Mouse (Mus musculus) midbrain, postnatal 0 days (tissue): Measurements from ENCODE around the gene Usp49. TPM values are rescaled to one million over a fixed set of nuclear protein-coding genes. Genes with fewer than 3 reads are reported as not detected.

Experiments used
- ATAC-seq: fragments of 200-750 bp; cut with Nextera tagmentation; 2 replicates; pipeline ENCODE4 v1.8.0; 2017; ENCODE audit warnings: moderate number of reproducible peaks, mild to moderate bottlenecking, moderate TSS enrichment, moderate library complexity; ENCODE audit not compliant: low FRiP score
- DNase-seq: peaks from one replicate; pipeline ENCODE4 v3.0.0-alpha.2; 2015; ENCODE audit warnings: low spot score
- H3K27ac ChIP-seq: fragments of 300-500 bp; sonication (generic); 2 replicates; pipeline ENCODE4 v1.5.1; 2014; ENCODE audit warnings: low read depth, mild to moderate bottlenecking, low read length, mixed read lengths
- H3K27me3 ChIP-seq: fragments of 300-500 bp; sonication (generic); 2 replicates; pipeline ENCODE4 v1.6.1; 2014; ENCODE audit warnings: low read length, control low read depth, mixed read lengths; ENCODE audit not compliant: insufficient read depth
- H3K36me3 ChIP-seq: fragments of 300-500 bp; sonication (generic); 2 replicates; pipeline ENCODE4 v1.6.1; 2014; ENCODE audit warnings: low read length, control low read depth, mixed read lengths; ENCODE audit not compliant: insufficient read depth
- H3K4me1 ChIP-seq: fragments of 300-500 bp; sonication (generic); 2 replicates; pipeline ENCODE4 v1.6.1; 2014; ENCODE audit warnings: mild to moderate bottlenecking, control low read depth, antibody characterized with exemption, low read length, mixed read lengths; ENCODE audit not compliant: insufficient read depth
- H3K4me2 ChIP-seq: fragments of 300-500 bp; sonication (generic); 2 replicates; pipeline ENCODE4 v1.6.1; 2014; ENCODE audit warnings: low read depth, mild to moderate bottlenecking, low read length, mixed read lengths; ENCODE audit not compliant: poor library complexity, severe bottlenecking
- H3K4me3 ChIP-seq: fragments of 300-500 bp; sonication (generic); 2 replicates; pipeline ENCODE4 v1.5.1; 2014; ENCODE audit warnings: low read depth, mild to moderate bottlenecking, low read length, moderate library complexity
- H3K9ac ChIP-seq: fragments of 300-500 bp; sonication (generic); replicated peaks from 2 replicates; pipeline ENCODE4 v1.6.1; 2014; ENCODE audit warnings: mild to moderate bottlenecking, low read length, moderate library complexity, mixed read lengths; ENCODE audit not compliant: poor library complexity, severe bottlenecking
- H3K9me3 ChIP-seq: fragments of 300-500 bp; sonication (generic); 2 replicates; pipeline ENCODE4 v1.6.1; 2016; ENCODE audit warnings: low read length, control low read depth
- CTCF ChIP-seq: IDR thresholded peaks from 2 replicates; pipeline ENCODE4 v1.5.1; 2016; ENCODE audit warnings: antibody characterized with exemption, mild to moderate bottlenecking
- WGBS: fragments of 180-500 bp; shearing (Covaris S2); extraction: QIAGEN DNeasy Blood & Tissue Kit; methylation state at CpG from one replicate; pipeline ENCODE4 v1.1.7; 2014; 5-methylcytosine and 5-hydroxymethylcytosine counted together
- polyA plus RNA-seq: library from polyadenylated mRNA; unstranded; fragments of >200 nt; fragmentation: Nextera tagmentation; extraction: Ambion mirVana; gene quantifications from 2 replicates; pipeline ENCODE4 v1.2.1, GENCODE M21; 2015
- total RNA-seq: library from RNA; depleted of rRNA; stranded (reverse); fragments of >200 nt; gene quantifications from 2 replicates; pipeline ENCODE4 v1.2.3, GENCODE M21; 2014

Gene Usp49
- total and polyA plus RNA-seq, 2 experiments from 2014 or later, result 3.7 to 24.4 TPM

DNA sequence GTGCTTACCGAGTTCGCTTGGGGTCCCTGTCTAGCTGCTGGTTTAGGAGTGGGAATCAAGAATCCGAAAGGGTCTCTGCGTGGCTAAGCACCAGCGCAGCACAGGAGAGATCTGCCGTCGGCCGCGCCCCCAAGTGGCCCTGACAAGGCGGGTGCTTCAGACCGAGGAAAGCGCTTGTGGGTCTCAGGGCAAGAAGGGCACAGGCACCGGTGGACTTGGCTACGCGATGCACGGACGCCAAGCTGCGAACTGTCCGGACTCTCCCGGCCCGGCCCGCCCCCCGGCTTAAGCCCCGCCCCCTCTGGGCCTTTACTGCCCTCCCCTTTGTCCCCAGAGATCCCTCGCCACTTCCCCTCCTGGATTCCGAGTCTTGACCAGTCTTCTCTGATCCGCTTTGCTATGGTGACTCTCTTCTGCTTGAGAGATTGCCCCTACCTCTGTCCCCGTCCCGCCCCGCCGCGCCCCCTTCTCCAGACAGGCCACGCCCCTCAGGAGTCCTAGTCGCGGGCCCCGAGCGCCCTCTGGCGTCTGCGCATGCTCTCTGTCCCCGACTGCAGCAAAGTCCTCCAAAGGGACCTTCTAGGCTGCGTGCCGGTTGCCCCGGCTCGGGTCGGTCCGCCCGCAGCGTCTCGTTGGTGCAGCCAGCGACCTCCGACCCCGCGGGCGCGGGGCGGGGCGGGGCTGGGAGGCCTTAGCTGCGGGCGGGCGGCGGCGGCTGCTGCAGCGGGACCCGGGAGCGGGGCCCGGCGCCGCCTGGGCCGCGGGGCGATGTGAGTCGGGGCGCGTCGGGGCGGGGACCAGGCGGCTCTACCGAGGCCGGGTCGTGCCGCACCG lies 64.2 kb downstream of the Usp49 start, which contains the start of gene Prickle4:
Gene Prickle4, minus strand, starts transcription at position 234 of the 834 bp plus-strand sequence.
- peak; percentile 83 for TF ChIP-seq CTCF
- no peaks in the 10 kb centered on the region; the same call in 1 of the 2 replicates for H3K4me1 ChIP-seq
- H3K36me3 ChIP-seq, result peaks cover 11% of the 10 kb centered on the region; the same call in 1 of the 2 replicates
- DNase-seq (peak; percentile 98), ATAC-seq (peak; percentile 94)
- H3K9ac ChIP-seq, result peak within 1 kb of the TSS; percentile 84
- H3K4me2 ChIP-seq, result peak within 1 kb of the TSS; percentile 73
- peak within 1 kb of the TSS; percentile 79 for H3K4me3 ChIP-seq
- H3K9me3 ChIP-seq, result no peaks in the 10 kb centered on the region
- no peaks in the 10 kb centered on the region for H3K27me3 ChIP-seq
- WGBS, result under 1% methylated on average over 53 of the region's 82 CpGs
- H3K27ac ChIP-seq, result peak within 1 kb of the TSS; percentile 85

- under 1% methylated on average over 16 of the region's 23 CpGs for WGBS
- H3K9me3 ChIP-seq, result no peaks in the 10 kb centered on the region
- peak overlapping the region; percentile 84 for H3K9ac ChIP-seq
- H3K4me3 ChIP-seq, result peak overlapping the region; percentile 79
- peak overlapping the region; percentile 85 for H3K27ac ChIP-seq
- peak; percentile 24 for DNase-seq
- ATAC-seq, result peak; percentile 11; the same call in 1 of the 2 replicates
- no peaks in the 10 kb centered on the region for H3K27me3 ChIP-seq
- TF ChIP-seq CTCF, result no peak; the same call in 1 of the 2 replicates
- no peaks in the 10 kb centered on the region; the same call in 1 of the 2 replicates for H3K4me1 ChIP-seq
- peak overlapping the region; percentile 73 for H3K4me2 ChIP-seq
- H3K36me3 ChIP-seq, result peaks cover 17% of the 10 kb centered on the region; the same call in 1 of the 2 replicates
These were observed 64.8 kb downstream of the Usp49 start for GRCm38 (mm10) chr17:47695337-47695710.

DNA sequence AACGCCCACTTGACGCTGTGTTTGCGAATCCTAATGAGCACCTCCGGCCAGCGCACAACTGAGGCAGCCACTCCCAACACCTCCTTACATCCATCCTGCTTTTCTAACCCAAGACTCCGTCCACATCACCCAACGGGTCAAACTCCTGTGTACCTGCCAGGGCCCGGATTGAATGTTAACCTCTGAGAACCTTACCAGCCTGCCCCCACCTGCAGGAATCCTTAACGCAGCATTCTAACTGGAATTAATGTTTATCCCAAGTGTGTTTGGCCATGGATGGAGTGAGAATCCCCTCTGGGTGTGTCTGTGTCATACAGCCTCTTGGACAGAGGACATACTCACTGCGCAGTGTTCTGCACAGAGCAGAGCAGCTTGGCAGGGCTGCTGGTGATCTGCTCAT lies 67.7 kb downstream of the Usp49 start:
- no peak overlapping the region for H3K4me3 ChIP-seq
- DNase-seq (no peak), ATAC-seq (no peak)
- H3K4me1 ChIP-seq, result peaks cover 8% of the 10 kb centered on the region; the same call in 1 of the 2 replicates
- 94% methylated on average over 10 of the region's 10 CpGs for WGBS
- H3K9ac ChIP-seq, result no peak overlapping the region
- no peak overlapping the region for H3K4me2 ChIP-seq
- H3K36me3 ChIP-seq, result peaks cover 39% of the 10 kb centered on the region
- no peaks in the 10 kb centered on the region for H3K9me3 ChIP-seq
- no peaks in the 10 kb centered on the region for H3K27me3 ChIP-seq
- H3K27ac ChIP-seq, result no peak overlapping the region
- TF ChIP-seq CTCF, result no peak

DNA sequence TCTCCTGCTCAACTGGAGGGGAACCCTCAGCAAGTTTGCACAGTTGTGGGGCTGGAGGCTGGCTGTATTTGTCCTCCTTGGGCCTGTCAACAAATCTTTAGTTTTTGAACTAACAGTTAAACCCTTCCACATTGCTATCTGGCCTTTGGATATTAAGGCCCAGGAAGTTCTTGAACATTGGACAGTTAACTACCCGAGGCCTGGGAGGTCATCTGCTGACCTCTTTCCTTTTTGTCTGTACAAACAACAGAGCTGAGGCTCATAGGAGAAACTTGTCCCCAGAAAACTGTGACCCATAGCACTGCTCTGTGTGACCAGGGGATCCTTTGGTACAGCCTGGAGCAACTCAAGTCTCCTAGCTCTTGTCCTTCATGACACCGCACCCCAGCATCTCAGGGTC lies 68.6 kb downstream of the Usp49 start:
- WGBS, result 85% methylated on average over 2 of the region's 2 CpGs
- Histone ChIP-seq H3K36me3 (peaks cover 46% of the 10 kb centered on the region), H3K27me3 (no peaks in the 10 kb centered on the region), H3K9ac (no peak overlapping the region), H3K4me3 (no peak overlapping the region), H3K4me2 (no peak overlapping the region), H3K4me1 (peaks cover 8% of the 10 kb centered on the region; the same call in 1 of the 2 replicates), H3K9me3 (no peaks in the 10 kb centered on the region), H3K27ac (no peak overlapping the region)
- ATAC-seq (no peak), DNase-seq (no peak)
- no peak for TF ChIP-seq CTCF

DNA sequence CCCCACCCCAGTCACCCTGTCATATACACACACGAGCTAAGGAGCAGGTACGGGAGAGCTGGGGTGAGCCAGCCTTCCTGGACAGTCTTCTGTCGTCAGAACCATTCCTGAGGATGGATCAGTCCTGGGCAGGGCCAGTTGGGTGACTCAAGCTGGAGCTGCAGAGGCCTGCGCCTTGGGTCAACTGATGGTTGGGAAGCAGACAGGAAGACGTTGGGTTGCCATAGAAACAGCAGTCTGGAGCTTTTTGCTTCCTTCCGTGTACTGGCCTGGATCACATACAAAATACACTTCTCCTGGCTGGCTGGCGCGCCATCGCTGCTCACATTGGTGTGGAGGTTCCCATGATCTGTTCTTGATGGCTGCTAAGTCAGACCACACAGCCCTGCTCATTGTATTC lies 71.3 kb downstream of the Usp49 start:
- no peak for TF ChIP-seq CTCF
- H3K4me1 ChIP-seq, result peaks cover 8% of the 10 kb centered on the region; the same call in 1 of the 2 replicates
- 61% methylated on average over 9 of the region's 9 CpGs for WGBS
- peak overlapping the region; percentile 63; the same call in 1 of the 2 replicates for H3K27ac ChIP-seq
- peaks cover 46% of the 10 kb centered on the region for H3K36me3 ChIP-seq
- H3K9me3 ChIP-seq, result no peaks in the 10 kb centered on the region
- H3K27me3 ChIP-seq, result no peaks in the 10 kb centered on the region
- no peak overlapping the region for H3K4me3 ChIP-seq
- DNase-seq, result peak; percentile 64
- no peak overlapping the region for H3K4me2 ChIP-seq
- H3K9ac ChIP-seq, result no peak overlapping the region
- ATAC-seq, result peak; percentile 33
